In genomic region chr17:62642447-62643145, GRCm38 (mm10) we compare ENCODE assay signal across 17 mouse cellular contexts.
DNase-seq lines count a peak whose midpoint lies in the region; ATAC-seq and TF ChIP-seq lines count a peak whose summit lies in the region.
"Had no signal": no experiment of that assay in that cellular context is flagged by ENCODE, and none has a peak within 500 bp of the region (broad histone marks: within the 10 kb centered on the region; RNA-seq: fewer than 3 reads in every experiment).

No protein-coding gene starts in this region.

- no peak overlapping the region for H3K4me2 ChIP-seq in kidney, embryonic 16.5 days (replicated peaks; ENCODE audit: low read depth, low read length)
- H3K4me2 ChIP-seq: embryonic facial prominence, embryonic 13.5 days; limb, embryonic 12.5 days; liver, embryonic 15.5 days; neural tube, embryonic 15.5 days had no signal

- no peaks in the 10 kb centered on the region for H3K4me1 ChIP-seq in kidney, embryonic 16.5 days (ENCODE audit: insufficient read depth, low read length)
- H3K4me1 ChIP-seq: liver, embryonic 15.5 days had no signal

- peak; percentile 9 for DNase-seq in kidney, adult 9 months
- peak; percentile 41 for DNase-seq in brain, embryonic 14.5 days (ENCODE audit: low read depth)
- DNase-seq in forelimb bud, embryonic 11.5 days (ENCODE audit: low read depth, low spot score) = peak; percentile 17
- DNase-seq in heart, postnatal 10 days = peak; percentile 27 to 33
- DNase-seq: adrenal gland, postnatal 36 days; cerebellum, adult 11 months; cerebellum, postnatal 25 days; gastrocnemius, adult 2 months had no signal

- TF ChIP-seq POLR2A in brain, embryonic 14.5 days (IDR thresholded peaks at IDR 0.05; ENCODE audit: borderline replicate concordance, extremely low read depth, insufficient read depth, insufficient read length, poor library complexity, severe bottlenecking) = no peak

- no peak for TF ChIP-seq CTCF in brain, embryonic 14.5 days (IDR thresholded peaks at IDR 0.05; ENCODE audit: borderline replicate concordance, extremely low read depth, insufficient read depth, insufficient read length)

- H3K36me3 ChIP-seq in kidney, embryonic 16.5 days (ENCODE audit: insufficient read depth, low read length) = no peaks in the 10 kb centered on the region
- H3K36me3 ChIP-seq: embryonic facial prominence, embryonic 13.5 days; hindbrain, embryonic 10.5 days; limb, embryonic 12.5 days; liver, embryonic 15.5 days; neural tube, embryonic 15.5 days had no signal

- 69% methylated on average over 12 of the region's 12 CpGs for WGBS in kidney, embryonic 16.5 days

- H3K9ac ChIP-seq in kidney, embryonic 16.5 days (replicated peaks; ENCODE audit: low read length) = no peak overlapping the region
- H3K9ac ChIP-seq: embryonic facial prominence, embryonic 13.5 days; limb, embryonic 12.5 days; liver, embryonic 15.5 days; neural tube, embryonic 15.5 days had no signal

- no peaks in the 10 kb centered on the region for H3K9me3 ChIP-seq in kidney, embryonic 16.5 days (ENCODE audit: low read length)
- H3K9me3 ChIP-seq: embryonic facial prominence, embryonic 13.5 days; hindbrain, embryonic 10.5 days; limb, embryonic 12.5 days; liver, embryonic 15.5 days; neural tube, embryonic 15.5 days had no signal

- ATAC-seq in kidney, embryonic 16.5 days (ENCODE audit: low FRiP score, low TSS enrichment) = no peak
- ATAC-seq in CD4-positive, CD25-positive, alpha-beta regulatory T cell, adult 4 months = no peak
- ATAC-seq in inflammation-experienced regulatory T-cells, adult 6 months = no peak

- H3K27me3 ChIP-seq in kidney, embryonic 16.5 days (ENCODE audit: insufficient read depth, low read length) = no peaks in the 10 kb centered on the region
- H3K27me3 ChIP-seq: embryonic facial prominence, embryonic 13.5 days; limb, embryonic 12.5 days; liver, embryonic 15.5 days; neural tube, embryonic 15.5 days had no signal

- intact Hi-C loops in heart, postnatal 10 days (cut with DNase I) = no loop called here

- no peak overlapping the region for H3K27ac ChIP-seq in kidney, embryonic 16.5 days (ENCODE audit: low read length)
- H3K27ac ChIP-seq: embryonic facial prominence, embryonic 13.5 days; gastrocnemius, adult 2 months; hindbrain, embryonic 10.5 days; kidney, postnatal 0 days; limb, embryonic 12.5 days; liver, embryonic 15.5 days; neural tube, embryonic 15.5 days had no signal

- no peak overlapping the region for H3K4me3 ChIP-seq in kidney, embryonic 16.5 days (ENCODE audit: low read length)
- H3K4me3 ChIP-seq: embryonic facial prominence, embryonic 13.5 days; gastrocnemius, adult 2 months; hindbrain, embryonic 10.5 days; limb, embryonic 12.5 days; liver, embryonic 15.5 days; neural tube, embryonic 15.5 days had no signal
